Mouse (Mus musculus) T-helper 1 cell (primary cell): ENCODE data around the gene Cenpm.
"Not testable (repeated sequence)": the region's sequence is repeated elsewhere in the genome, so short reads cannot be mapped to it uniquely, and the experiment has no call there.

ENCODE experiments used
- in situ Hi-C: fragments of 300-600 bp; cut with MboI, MseI; formaldehyde crosslinking; loops from one replicate; pipeline ENCODE4 v1.15.1; 2025; ENCODE audit warnings: high pct_unique_total_duplicates

The Cenpm gene

GRCm38 (mm10) chr15:82244805-82245161 is 235 bp upstream of the Cenpm start:
- in situ Hi-C loops: not testable (repeated sequence)

- in situ Hi-C loops: no loop called here
Measured at GRCm38 (mm10) chr15:82243742-82244114, 820 bp downstream of the Cenpm start.

DNA sequence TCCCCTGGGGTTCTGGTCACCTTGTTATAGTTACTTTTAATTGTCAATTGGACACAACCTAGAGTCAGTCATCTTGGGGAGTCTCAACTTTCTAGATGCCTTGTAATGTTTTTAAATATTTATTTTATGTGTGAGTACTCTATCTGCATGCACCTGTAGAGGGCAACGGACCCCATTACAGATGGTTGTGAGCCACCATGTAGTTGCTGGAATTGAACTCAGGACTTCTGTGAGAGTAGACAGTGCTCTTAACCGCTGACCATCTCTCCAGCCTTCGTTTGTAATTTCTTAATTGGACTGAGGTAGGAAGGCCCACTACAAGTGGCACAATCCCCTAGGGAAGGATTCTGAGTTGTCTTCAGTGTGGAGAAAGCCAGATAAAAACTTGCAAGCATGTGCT is 1.2 kb downstream of the Cenpm start:
- in situ Hi-C loops: no loop called here

- in situ Hi-C loops: loop anchor here (10.0 kb wide), 1 partner anchor 172 kb away; the partner anchor contains the start of gene Mei1
Measured at GRCm38 (mm10) chr15:82236565-82236964, 8.0 kb downstream of the Cenpm start.

GRCm38 (mm10) chr15:82235661-82236060 is 8.9 kb downstream of the Cenpm start:
- in situ Hi-C loops: loop anchor here (10.0 kb wide), 1 partner anchor 171 kb away; the partner anchor contains the start of gene Mei1

- in situ Hi-C loops: loop anchor here (5.0 to 10.0 kb wide), 2 partner anchors 90 to 168 kb away; partner anchors contain the start of gene Mei1
Measured at GRCm38 (mm10) chr15:82232651-82233050, 11.9 kb downstream of the Cenpm start.

DNA sequence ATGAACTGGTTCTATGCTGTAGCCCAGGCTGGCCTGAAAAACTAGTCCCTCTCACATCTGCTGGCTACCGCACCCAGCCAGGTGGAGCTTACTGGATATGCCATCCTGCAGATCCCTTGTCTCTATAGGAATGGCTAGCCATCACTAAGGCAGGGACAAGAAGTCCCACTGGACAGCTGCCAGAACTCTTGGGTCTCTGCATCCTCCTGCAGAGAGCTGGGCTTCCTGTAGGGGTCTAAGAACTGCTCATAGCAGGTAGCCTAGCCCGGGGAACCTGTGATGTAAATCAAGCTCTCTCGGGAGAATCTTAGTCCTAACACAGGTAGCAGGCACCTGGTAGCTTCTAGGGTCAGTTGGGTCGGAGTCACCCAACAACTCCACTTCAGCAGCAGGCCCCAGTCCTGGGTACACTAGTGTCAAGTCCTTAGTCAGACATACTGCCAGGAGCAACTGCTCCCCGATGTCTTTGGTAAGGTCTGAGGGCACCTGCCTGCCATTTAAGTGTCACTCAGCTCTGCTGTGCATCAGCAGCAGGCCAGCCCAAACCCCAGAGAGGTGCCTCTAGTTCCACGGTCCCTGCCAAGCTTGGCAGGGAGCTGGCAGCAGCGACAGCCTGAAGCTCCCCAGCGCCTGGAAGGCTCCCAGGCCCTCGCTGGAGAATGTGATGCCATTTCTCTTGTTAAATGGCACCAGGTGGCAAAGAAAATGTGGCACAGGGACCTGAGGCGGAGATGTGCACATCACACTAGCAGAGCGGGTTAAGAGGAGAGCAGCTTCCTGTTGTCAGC is 12.8 kb downstream of the Cenpm start:
- in situ Hi-C loops: loop anchor here (5.0 to 10.0 kb wide), 2 partner anchors 89 to 167 kb away; partner anchors contain the start of gene Mei1

DNA sequence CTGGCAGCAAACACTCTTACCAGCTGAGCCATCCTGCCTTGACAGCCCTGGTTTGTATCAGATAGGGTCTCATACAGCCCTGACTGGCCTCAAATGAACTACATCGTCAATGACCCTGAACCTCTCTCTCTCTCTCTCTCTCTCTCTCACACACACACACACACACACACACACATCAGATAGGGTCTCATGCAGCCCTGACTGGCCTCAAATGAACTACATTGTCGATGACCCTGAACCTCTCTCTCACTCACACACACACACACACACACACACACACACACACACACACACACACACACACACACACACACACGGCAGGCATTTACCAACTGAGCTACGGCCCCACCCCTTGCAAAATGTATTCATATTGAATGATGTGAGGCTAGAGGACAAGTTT is 13.4 kb downstream of the Cenpm start:
- in situ Hi-C loops: loop anchor here (5.0 to 10.0 kb wide), 2 partner anchors 89 to 166 kb away; partner anchors contain the start of gene Mei1

DNA sequence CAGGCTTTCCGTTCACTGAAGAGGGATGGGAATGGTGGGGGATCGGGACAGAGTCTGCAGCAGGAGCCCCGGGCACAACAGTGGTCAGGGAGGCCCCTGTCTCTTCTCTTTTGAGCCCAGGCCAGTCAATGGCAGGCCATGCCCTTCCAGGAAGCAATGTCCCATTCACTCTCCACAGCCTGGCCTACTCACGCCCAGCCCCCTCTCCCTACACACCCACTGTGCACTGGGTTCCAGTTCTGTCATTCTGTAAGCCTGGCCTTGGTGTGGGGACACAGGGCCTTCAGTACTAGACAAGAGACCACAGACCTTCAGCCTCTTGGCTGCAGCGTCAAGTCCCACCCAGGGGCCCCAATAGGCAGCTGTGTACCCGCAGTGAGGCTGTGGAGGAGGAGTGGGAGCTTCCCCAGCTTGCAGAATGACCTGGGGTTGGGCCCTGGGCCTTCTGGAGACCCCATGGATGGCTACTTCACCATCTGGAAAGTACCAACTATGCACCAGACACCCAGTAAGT is 14.4 kb downstream of the Cenpm start:
- in situ Hi-C loops: loop anchor here (5.0 to 10.0 kb wide), 2 partner anchors 88 to 165 kb away; partner anchors contain the start of gene Mei1

DNA sequence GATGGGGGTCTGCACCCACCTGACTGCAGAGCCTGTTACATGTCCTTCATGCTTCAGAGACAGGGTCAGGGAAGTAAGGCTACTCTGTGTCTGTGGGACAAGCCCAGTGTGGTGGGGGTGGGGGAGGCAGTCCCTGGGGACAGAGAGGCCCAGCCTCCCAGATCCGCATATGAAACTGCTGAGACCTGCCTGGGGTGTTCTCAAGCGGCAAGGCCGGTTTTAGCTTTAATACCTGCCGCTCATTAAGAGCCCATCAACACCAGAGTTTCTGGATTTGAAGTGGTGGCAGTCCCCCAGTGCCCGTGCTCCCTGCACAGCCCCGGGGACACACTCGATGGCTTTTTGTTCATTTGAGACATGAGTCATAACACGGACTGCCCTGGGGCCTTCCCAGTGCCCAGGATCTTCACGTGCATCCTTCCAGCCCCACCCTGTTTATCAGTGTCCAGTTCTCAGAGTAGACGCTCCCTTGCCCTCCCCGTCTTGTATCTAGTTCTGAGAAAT is 15.0 kb downstream of the Cenpm start:
- in situ Hi-C loops: loop anchor here (5.0 to 10.0 kb wide), 2 partner anchors 87 to 165 kb away; partner anchors contain the start of gene Mei1

DNA sequence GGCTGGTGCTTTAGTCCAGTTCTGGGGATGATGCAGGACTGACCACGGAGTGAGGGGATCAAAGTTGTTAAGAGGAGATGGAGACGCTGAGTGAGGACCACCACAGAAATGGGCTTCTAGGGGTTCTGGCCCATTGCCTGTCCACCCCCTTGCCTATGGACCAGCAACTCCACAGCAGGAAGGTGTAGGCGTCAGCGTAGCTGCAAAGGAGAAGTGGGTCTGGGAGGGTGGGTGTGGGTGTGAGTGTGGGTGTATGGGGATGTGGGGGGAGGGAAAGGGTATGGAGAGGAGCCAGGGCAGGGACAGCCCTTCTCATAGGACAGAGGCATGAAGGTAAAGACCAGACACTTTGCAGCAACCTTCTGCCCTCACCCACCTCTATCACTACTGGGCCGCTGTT is 18.8 kb downstream of the Cenpm start:
- in situ Hi-C loops: no loop called here

- in situ Hi-C loops: no loop called here
Measured at GRCm38 (mm10) chr15:82224602-82225215, 19.8 kb downstream of the Cenpm start.

GRCm38 (mm10) chr15:82223657-82224601 is 20.6 kb downstream of the Cenpm start, which contains the start of gene Tnfrsf13c:
TSS of gene Tnfrsf13c (minus strand) at chr15:82224369.
- in situ Hi-C loops: no loop called here

- in situ Hi-C loops: no loop called here
Measured at GRCm38 (mm10) chr15:82223251-82223650, 21.3 kb downstream of the Cenpm start.

- in situ Hi-C loops: no loop called here
Measured at GRCm38 (mm10) chr15:82221104-82221860, 23.3 kb downstream of the Cenpm start.

- in situ Hi-C loops: no loop called here
Measured at GRCm38 (mm10) chr15:82220003-82220675, 24.4 kb downstream of the Cenpm start.

GRCm38 (mm10) chr15:82218778-82219666 is 25.5 kb downstream of the Cenpm start:
- in situ Hi-C loops: no loop called here

GRCm38 (mm10) chr15:82217980-82218379 is 26.6 kb downstream of the Cenpm start:
- in situ Hi-C loops: no loop called here

DNA sequence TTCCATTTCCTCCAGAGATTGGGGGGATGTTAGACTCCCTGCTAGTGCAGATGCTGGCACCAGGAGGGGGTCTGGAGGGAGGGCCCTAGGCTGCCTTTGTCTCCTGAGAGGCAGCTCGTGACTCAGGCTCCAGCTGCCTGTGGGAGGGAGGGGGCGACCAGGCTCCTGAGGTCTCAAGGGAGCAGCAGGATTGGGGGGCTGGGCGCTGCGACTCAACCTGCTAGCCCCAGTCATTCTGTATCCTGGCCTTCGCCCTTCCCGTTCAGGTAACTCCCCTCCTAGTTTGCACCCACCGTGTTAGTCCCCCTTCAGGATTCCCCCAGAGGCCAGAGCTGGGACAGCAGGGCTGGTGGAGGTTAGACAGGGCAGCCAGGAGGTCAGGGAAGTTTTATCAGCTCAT is 27.5 kb downstream of the Cenpm start:
- in situ Hi-C loops: no loop called here
